Mouse (Mus musculus) embryonic fibroblast, embryonic 13.5 days (primary cell): ENCODE measurements around the gene Camk2g. TPM values are rescaled to one million over a fixed set of nuclear protein-coding genes. Genes with fewer than 3 reads are reported as not detected.
A peak's percentile ranks its signal among the peaks of the same experiment; 100 is the strongest.

Experiments used
- H3K27ac ChIP-seq: 2 replicates; pipeline ENCODE4 v1.5.1; 2012; ENCODE audit warnings: low read length, control low read depth, inconsistent platforms; ENCODE audit not compliant: insufficient read depth
- H3K4me1 ChIP-seq: 2 replicates; pipeline ENCODE4 v1.6.1; 2011; ENCODE audit warnings: low read length; ENCODE audit not compliant: control insufficient read depth, insufficient read depth
- H3K4me3 ChIP-seq: 2 replicates; pipeline ENCODE4 v1.5.1; 2011; ENCODE audit warnings: mild to moderate bottlenecking, control low read depth, low read length; ENCODE audit not compliant: insufficient read depth
- CTCF ChIP-seq: IDR thresholded peaks from 2 replicates; pipeline ENCODE4 v1.5.1; 2011; ENCODE audit warnings: mild to moderate bottlenecking, control low read depth, low read length, moderate library complexity, borderline replicate concordance; ENCODE audit not compliant: insufficient read depth
- POLR2A ChIP-seq: IDR thresholded peaks from 2 replicates; pipeline ENCODE4 v1.6.1; 2011; ENCODE audit warnings: low read depth, mild to moderate bottlenecking, control low read depth, low read length, moderate library complexity
- polyA plus RNA-seq: library from polyadenylated mRNA; stranded (reverse); fragments of >200 nt; gene quantifications from 2 replicates; pipeline ENCODE4 v1.2.4, GENCODE M21; 2011; ENCODE audit warnings: low read depth; ENCODE audit not compliant: missing spikeins, insufficient read length

Gene Camk2g
- polyA plus RNA-seq, 1 experiment = 105 TPM

DNA sequence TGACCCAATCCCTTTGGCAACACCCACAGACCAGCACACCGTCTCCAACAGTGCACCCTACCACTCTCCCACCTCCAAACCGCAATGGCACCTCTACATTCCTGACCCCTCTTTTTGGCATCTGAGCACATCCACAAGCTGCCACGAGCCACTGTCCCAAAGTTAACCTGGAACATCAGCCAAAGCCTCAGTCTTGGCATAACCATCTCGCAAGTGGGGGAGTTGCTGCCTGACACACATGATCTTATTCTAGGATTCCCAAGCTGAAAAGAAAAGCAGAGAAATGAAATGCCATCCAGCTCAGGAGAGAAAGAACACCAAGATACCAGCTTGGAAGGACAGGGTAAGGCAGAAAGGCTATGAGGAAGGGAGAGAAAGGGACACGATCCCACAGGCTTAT, 3.4 kb downstream of the Camk2g start:
- Histone ChIP-seq H3K4me3 (no peak overlapping the region), H3K4me1 (0 out of 2 replicates have a peak, but pooled peaks cover 3% of the 10 kb centered on the region), H3K27ac (no peak overlapping the region)
- no peak for TF ChIP-seq CTCF
- TF ChIP-seq POLR2A = no peak

DNA sequence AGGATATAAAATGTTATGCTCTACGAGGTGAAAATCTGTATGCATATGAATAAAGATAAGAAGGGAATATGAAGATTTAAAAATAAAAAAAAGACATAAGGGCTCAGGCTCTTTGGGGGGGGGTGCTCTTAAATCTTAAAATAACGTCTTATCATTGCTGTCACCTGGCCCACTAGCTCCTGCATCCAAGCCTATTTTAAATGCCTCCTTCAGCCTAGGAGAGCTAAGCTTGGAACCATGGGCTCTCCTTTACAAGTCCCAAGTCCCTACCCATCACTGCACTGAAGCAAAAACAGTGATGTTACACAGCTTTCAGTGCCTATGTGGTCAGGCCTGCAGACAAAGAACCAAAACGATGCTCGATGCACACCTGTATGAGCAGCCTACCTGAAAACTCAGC, 4.3 kb downstream of the Camk2g start:
- H3K27ac ChIP-seq = no peak overlapping the region
- H3K4me1 ChIP-seq = 0 out of 2 replicates have a peak, but pooled peaks cover 3% of the 10 kb centered on the region

DNA sequence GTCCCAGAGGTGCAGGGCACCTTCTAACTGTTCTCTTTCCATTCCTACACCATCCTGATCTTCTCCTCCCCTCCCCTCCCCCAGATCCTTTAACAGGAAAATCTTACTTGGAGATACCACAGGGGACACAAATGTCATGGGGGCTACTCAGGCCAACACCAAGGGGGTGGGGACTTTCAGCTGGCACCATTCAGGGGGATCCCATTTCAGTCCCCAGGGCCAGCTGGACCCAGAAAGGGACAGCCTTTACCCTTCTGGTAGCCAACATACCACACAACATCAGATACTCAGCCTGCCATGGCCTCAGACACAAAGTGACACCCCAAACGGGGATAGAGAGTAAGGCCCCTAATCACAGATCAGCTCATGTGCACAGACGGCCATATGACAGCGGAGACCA, 5.7 kb downstream of the Camk2g start:
- H3K4me3 ChIP-seq = no peak overlapping the region
- no peak for TF ChIP-seq CTCF
- no peak for TF ChIP-seq POLR2A
- no peak overlapping the region for H3K27ac ChIP-seq
- 0 out of 2 replicates have a peak, but pooled peaks cover 3% of the 10 kb centered on the region for H3K4me1 ChIP-seq

More for the DNA sequence above, 4.3 kb downstream of the Camk2g start:
- TF ChIP-seq POLR2A = no peak
- TF ChIP-seq CTCF = no peak
- H3K4me3 ChIP-seq = no peak overlapping the region

DNA sequence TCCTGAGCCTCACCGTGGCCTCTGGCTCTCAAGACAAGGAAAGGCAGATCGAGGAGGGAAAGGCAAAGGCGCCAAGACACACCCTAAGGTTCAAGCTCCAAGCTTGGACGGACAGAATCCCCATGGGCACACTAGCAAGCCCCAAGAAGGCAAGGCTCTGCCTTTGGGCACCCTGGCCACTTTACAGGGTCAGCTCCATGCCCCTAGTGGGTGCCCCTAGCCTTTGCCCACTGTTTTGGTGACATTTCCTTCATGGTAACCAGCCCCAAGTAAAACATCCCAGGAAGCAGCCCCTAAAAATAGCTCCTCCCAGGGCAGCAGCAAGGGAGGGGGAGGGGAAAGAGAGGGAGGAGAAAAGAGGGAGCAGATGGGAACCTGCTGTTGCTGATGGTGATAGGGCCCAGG, 7.3 kb downstream of the Camk2g start:
- Histone ChIP-seq H3K4me3 (no peak overlapping the region), H3K27ac (no peak overlapping the region), H3K4me1 (0 out of 2 replicates have a peak, but pooled peaks cover 3% of the 10 kb centered on the region)
- TF ChIP-seq POLR2A (no peak), CTCF (no peak)

DNA sequence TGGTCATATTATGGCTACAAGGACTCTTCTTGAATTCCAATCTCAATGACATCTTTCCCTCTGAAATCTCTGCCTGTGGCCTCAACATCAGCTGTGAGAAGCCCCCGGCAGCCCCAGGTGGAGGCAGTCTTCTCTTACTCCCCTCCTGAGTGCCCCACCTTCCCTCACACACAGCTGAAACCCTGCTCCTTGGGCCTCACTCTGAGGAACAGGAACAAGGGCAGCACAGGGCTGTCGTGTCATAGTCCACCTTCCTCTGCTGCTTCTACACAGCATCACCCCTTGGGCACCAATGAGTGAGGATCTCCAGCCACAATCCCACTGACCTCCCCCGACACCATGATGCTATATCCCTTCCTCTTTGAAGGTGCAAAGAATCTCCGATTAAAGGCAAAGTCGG, 7.9 kb downstream of the Camk2g start:
- TF ChIP-seq POLR2A = no peak
- Histone ChIP-seq H3K27ac (no peak overlapping the region), H3K4me1 (0 out of 2 replicates have a peak, but pooled peaks cover 3% of the 10 kb centered on the region), H3K4me3 (no peak overlapping the region)

DNA sequence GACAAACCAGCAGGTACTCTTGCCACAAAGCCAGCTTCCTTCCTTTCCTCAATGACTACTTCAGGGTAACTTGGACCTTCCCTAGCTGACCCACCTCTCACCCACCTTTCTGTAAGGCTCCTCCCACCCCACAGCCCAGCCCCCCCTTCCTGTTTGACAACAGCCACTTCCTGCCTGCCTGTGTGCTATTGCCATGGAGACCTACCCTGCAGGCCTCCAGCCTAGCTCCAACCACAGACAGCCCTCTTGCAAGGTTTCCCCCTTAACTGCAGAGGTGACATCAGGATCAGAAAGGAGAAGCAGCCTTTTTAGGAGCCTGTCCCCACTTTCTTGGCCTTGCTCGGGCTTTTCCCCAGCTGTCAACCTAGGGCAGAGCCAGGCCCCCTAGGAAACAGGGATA, 8.7 kb downstream of the Camk2g start:
- Histone ChIP-seq H3K4me3 (no peak overlapping the region), H3K27ac (no peak overlapping the region), H3K4me1 (peaks cover 6% of the 10 kb centered on the region)
- no peak for TF ChIP-seq CTCF

DNA sequence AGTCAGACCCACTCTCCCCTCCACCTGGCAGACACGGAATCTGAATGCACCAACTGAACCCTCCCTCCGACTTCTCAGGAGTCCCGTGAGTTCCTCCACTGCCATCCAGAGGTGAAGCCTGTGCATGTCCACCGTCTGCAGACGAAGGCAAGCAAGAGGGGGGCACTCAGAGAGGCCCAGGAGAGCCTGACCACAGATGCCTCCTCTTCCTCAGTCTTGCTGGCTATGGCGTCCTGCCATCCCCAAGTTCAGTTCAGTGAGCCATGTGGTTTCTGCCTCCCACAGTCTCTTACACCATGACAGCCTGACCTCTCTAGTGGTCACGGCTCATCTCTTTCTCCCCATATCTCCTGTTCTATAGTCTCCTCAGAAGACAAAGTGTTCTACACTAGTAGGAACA, 9.2 kb downstream of the Camk2g start:
- TF ChIP-seq CTCF = no peak
- TF ChIP-seq POLR2A = no peak
- no peak overlapping the region for H3K4me3 ChIP-seq
- peaks cover 8% of the 10 kb centered on the region for H3K4me1 ChIP-seq
- no peak overlapping the region for H3K27ac ChIP-seq

DNA sequence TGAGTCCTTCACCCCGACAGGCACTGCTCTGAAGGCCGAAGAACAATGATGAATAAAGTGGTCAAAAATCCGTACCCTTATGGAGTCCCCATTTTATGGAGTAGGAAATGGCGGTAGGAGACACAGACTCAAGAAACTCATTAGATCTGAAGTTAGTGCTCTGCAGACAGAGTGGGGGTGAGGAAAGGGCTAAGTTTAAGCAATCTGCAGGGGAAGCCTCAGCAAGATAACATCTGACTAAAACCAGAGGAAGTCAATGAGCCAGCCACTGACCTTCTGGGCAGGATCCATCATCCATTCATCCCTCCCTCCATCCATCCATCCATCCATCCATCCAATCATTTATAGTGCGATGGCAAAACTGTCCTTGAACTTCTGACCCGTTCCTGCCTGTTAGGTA, 10.4 kb downstream of the Camk2g start:
- TF ChIP-seq CTCF (no peak), POLR2A (no peak)
- no peak overlapping the region for H3K27ac ChIP-seq

DNA sequence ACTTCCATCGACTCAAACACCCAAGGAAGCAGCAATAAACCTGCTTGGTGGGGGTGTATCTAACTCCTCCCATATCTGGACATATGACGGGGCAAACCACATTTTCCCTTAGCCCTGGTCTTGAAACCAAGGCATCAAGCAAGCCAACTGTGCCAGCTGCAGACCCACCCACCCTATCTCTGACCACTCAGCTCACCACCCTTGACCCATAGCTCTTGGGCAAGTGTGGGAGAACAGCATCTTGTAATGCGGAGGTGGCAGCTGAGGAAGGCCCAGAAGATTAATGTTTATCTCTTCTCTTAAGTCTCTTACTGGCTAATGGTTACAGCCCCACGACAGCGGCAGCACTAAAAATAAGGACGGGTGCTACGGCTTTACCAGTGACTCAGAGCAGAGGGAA, 11.0 kb downstream of the Camk2g start:
- TF ChIP-seq CTCF (no peak), POLR2A (no peak)
- Histone ChIP-seq H3K27ac (no peak overlapping the region), H3K4me1 (peaks cover 8% of the 10 kb centered on the region), H3K4me3 (no peak overlapping the region)

More for the DNA sequence above, 10.4 kb downstream of the Camk2g start:
- H3K4me3 ChIP-seq = no peak overlapping the region
- H3K4me1 ChIP-seq = peaks cover 8% of the 10 kb centered on the region

DNA sequence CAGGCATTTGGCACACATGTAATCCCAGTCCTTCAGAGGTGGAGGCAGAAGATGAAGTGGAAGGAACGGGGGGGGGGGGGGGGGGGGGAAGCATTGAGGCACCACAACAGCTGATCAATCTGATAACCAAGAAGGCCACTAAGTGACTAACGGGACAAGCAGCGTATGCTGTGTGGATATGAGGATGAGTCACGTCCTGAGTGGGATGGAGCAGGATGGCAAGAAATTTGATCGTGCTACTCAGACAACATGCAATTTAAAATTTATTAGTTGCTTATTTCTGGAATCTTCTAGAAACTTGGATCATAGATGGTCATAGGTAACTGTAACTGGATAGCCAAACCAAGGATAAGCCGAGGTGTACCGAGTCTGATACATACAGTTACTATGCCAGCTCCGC, 13.7 kb downstream of the Camk2g start:
- H3K27ac ChIP-seq = peak overlapping the region; percentile 98
- no peak for TF ChIP-seq POLR2A
- TF ChIP-seq CTCF = no peak
- peaks cover 8% of the 10 kb centered on the region for H3K4me1 ChIP-seq
- no peak overlapping the region for H3K4me3 ChIP-seq

DNA sequence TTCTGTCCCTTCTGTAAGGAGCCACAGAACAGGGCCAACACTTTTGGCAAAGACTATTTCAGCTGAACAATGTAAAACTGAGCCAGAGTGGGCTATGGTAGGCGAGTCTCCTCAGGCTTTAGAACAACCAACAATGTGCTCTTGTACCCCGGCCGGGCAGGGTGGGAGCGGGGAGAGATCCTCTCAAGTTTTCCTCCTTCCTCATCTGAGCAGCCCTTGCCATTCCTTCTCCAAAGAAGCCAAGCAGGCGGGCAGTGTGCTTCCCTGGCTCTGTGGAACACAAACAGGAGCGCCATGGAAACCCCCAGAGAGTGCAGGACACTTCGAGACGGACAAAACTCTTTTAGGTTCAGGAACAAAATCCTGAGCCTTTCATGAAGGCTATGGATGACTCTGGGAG, 15.4 kb downstream of the Camk2g start:
- Histone ChIP-seq H3K27ac (no peak overlapping the region), H3K4me1 (peaks cover 8% of the 10 kb centered on the region), H3K4me3 (no peak overlapping the region)
- TF ChIP-seq CTCF = no peak
- no peak for TF ChIP-seq POLR2A

DNA sequence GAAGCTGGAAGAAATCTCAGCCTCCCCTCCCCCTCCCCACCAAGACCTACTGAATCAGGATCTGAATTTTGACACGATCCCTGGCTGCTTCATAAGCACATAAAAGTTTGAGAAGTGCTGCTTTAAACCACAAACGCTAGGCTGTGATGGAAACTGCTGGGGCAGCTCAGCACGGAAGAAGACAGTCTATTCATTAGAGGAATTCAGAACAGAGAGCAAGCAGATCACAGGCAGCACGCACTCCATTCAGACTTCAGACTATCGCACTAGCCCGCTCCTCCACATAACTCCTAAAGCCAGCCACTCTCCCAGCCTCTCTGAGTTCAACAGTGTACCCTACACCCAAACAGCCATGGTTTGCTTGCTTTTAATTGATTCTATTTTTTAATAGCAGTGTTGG, 18.2 kb downstream of the Camk2g start:
- no peak overlapping the region for H3K4me3 ChIP-seq
- H3K27ac ChIP-seq = peak overlapping the region; percentile 55
- H3K4me1 ChIP-seq = peaks cover 7% of the 10 kb centered on the region
- TF ChIP-seq CTCF (no peak), POLR2A (no peak)
